Mouse (Mus musculus) neural tube, embryonic 11.5 days (tissue): ENCODE data around the gene Fam181a. TPM values are rescaled to one million over a fixed set of nuclear protein-coding genes. Genes with fewer than 3 reads are reported as not detected.

Source experiments
- ATAC-seq: fragments of 200-750 bp; cut with Nextera tagmentation; 2 replicates; pipeline ENCODE4 v1.8.0; 2017; ENCODE audit warnings: moderate number of reproducible peaks, mild to moderate bottlenecking, moderate TSS enrichment, moderate library complexity; ENCODE audit not compliant: insufficient read depth, low FRiP score, low TSS enrichment
- DNase-seq: peaks from one replicate; pipeline ENCODE4 v3.0.0-alpha.2; 2015; ENCODE audit warnings: low spot score
- H3K27ac ChIP-seq: fragments of 300-500 bp; sonication (generic); 2 replicates; pipeline ENCODE4 v1.5.1; 2014; ENCODE audit warnings: low read depth, mild to moderate bottlenecking, low read length
- H3K27me3 ChIP-seq: fragments of 300-500 bp; sonication (generic); 2 replicates; pipeline ENCODE4 v1.6.1; 2014; ENCODE audit warnings: mild to moderate bottlenecking, low read length, mixed read lengths; ENCODE audit not compliant: control insufficient read depth, insufficient read depth
- H3K36me3 ChIP-seq: fragments of 300-500 bp; sonication (generic); 2 replicates; pipeline ENCODE4 v1.6.1; 2014; ENCODE audit warnings: mild to moderate bottlenecking, low read length, moderate library complexity, mixed read lengths; ENCODE audit not compliant: control insufficient read depth, insufficient read depth
- H3K4me1 ChIP-seq: fragments of 300-500 bp; sonication (generic); 2 replicates; pipeline ENCODE4 v1.6.1; 2014; ENCODE audit warnings: low read length, mixed read lengths; ENCODE audit not compliant: control insufficient read depth, insufficient read depth
- H3K4me2 ChIP-seq: fragments of 300-500 bp; sonication (generic); 2 replicates; pipeline ENCODE4 v1.6.1; 2014; ENCODE audit warnings: low read depth, mild to moderate bottlenecking, moderate library complexity
- H3K4me3 ChIP-seq: fragments of 300-500 bp; sonication (generic); 2 replicates; pipeline ENCODE4 v1.5.1; 2014; ENCODE audit warnings: low read depth, low read length
- H3K9ac ChIP-seq: fragments of 300-500 bp; sonication (generic); 2 replicates; pipeline ENCODE4 v1.6.1; 2014; ENCODE audit warnings: mild to moderate bottlenecking, low read length
- H3K9me3 ChIP-seq: fragments of 300-500 bp; sonication (generic); 2 replicates; pipeline ENCODE4 v1.6.1; 2016; ENCODE audit warnings: low read length; ENCODE audit not compliant: control insufficient read depth
- WGBS: fragments of 180-500 bp; shearing (Covaris S2); extraction: QIAGEN DNeasy Blood & Tissue Kit; methylation state at CpG from one replicate; pipeline ENCODE4 v1.1.7; 2014; 5-methylcytosine and 5-hydroxymethylcytosine counted together
- polyA plus RNA-seq: library from polyadenylated mRNA; unstranded; fragments of >200 nt; fragmentation: Nextera tagmentation; extraction: Ambion mirVana; gene quantifications from 2 replicates; pipeline ENCODE4 v1.2.1, GENCODE M21; 2014

Fam181a gene
- polyA plus RNA-seq, 1 experiment from 2014 or later: 24.2 TPM

DNA sequence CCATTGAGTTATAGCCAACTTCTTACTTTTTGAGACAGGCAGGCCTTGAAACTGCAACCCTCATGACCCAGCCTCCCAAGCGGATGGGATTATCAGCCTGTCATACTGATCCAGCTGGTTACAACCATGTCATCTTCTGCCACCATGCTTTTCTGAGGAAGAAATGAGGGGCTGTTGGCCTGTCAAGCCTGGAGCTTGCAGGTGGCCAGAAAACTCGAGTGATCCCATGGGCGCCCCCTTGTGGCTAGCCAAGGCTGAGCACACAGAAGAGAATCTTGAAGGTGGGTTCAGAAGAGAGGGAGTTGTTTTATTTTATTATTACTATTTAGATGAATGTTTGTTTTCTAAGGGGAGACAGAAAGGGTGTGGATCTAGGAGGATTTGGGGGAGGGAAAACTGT lies 4.1 kb upstream of the Fam181a start:
- Histone ChIP-seq H3K4me2 (no peak overlapping the region), H3K4me3 (no peak overlapping the region), H3K27me3 (no peaks in the 10 kb centered on the region), H3K36me3 (no peaks in the 10 kb centered on the region), H3K27ac (no peak overlapping the region), H3K9ac (no peak overlapping the region), H3K9me3 (no peaks in the 10 kb centered on the region), H3K4me1 (0 out of 2 replicates have a peak, but pooled peaks cover under 1% of the 10 kb centered on the region)
- 26% methylated on average over 3 of the region's 3 CpGs for WGBS
- ATAC-seq: 0 out of 2 replicates have a peak, but pooled peaks have one; percentile 22
- peak; percentile 66 for DNase-seq

DNA sequence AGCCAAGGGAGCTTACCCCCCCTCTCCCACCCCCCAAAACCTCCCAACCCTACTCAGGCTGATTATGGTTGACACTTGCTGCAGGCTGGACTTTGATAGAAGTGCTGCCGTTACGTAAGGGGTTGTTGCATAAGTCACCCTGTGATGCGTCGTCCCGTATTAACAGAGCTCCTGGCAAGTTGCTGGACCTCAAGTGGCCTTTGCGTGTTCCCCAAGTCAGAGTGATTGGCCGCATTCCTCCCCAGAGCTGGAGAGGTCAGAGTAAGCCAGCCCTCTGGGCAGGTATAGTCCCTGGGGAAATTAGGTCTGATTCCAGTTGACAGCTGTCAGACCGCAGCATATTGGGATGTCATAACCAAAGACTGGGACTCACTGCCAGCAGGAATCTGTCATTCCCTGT lies 1.1 kb downstream of the Fam181a start:
- Histone ChIP-seq H3K4me2 (no peak overlapping the region), H3K27ac (no peak overlapping the region), H3K4me3 (no peak overlapping the region), H3K27me3 (0 out of 2 replicates have a peak, but pooled peaks cover 2% of the 10 kb centered on the region), H3K36me3 (no peaks in the 10 kb centered on the region), H3K9me3 (no peaks in the 10 kb centered on the region), H3K9ac (no peak overlapping the region), H3K4me1 (peaks cover 41% of the 10 kb centered on the region)
- DNase-seq: no peak
- no peak for ATAC-seq
- WGBS: 86% methylated on average over 8 of the region's 8 CpGs

- peak overlapping the region; percentile 62 for H3K4me2 ChIP-seq
- ATAC-seq: no peak
- no peak for DNase-seq
- no peaks in the 10 kb centered on the region for H3K9me3 ChIP-seq
- peak overlapping the region; percentile 92 for H3K27ac ChIP-seq
- WGBS: 57% methylated on average over 6 of the region's 6 CpGs
- peak overlapping the region; percentile 40 for H3K9ac ChIP-seq
- no peak overlapping the region for H3K4me3 ChIP-seq
- 0 out of 2 replicates have a peak, but pooled peaks cover 2% of the 10 kb centered on the region for H3K27me3 ChIP-seq
- H3K4me1 ChIP-seq: peaks cover 41% of the 10 kb centered on the region
- no peaks in the 10 kb centered on the region for H3K36me3 ChIP-seq
These were observed 2.5 kb downstream of the Fam181a start for GRCm38 (mm10) chr12:103313274-103313673.

GRCm38 (mm10) chr12:103313871-103314639 lies 3.3 kb downstream of the Fam181a start:
- Histone ChIP-seq H3K36me3 (no peaks in the 10 kb centered on the region), H3K9me3 (no peaks in the 10 kb centered on the region), H3K27me3 (0 out of 2 replicates have a peak, but pooled peaks cover 2% of the 10 kb centered on the region), H3K4me1 (peaks cover 41% of the 10 kb centered on the region), H3K4me3 (peak overlapping the region; percentile 41; the same call in 1 of the 2 replicates), H3K4me2 (peak overlapping the region; percentile 62), H3K9ac (peak overlapping the region; percentile 40), H3K27ac (peak overlapping the region; percentile 92)
- ATAC-seq (peak; percentile 74), DNase-seq (peak; percentile 83)
- 33% methylated on average over 21 of the region's 21 CpGs for WGBS

GRCm38 (mm10) chr12:103314640-103315361 lies 4.0 kb downstream of the Fam181a start:
- H3K4me3 ChIP-seq: peak overlapping the region; percentile 41
- H3K4me2 ChIP-seq: peak overlapping the region; percentile 62
- H3K9me3 ChIP-seq: no peaks in the 10 kb centered on the region
- ATAC-seq (peak; percentile 88), DNase-seq (peak; percentile 82)
- H3K27ac ChIP-seq: peak overlapping the region; percentile 92
- 0 out of 2 replicates have a peak, but pooled peaks cover 2% of the 10 kb centered on the region for H3K27me3 ChIP-seq
- peaks cover 41% of the 10 kb centered on the region for H3K4me1 ChIP-seq
- 1% methylated on average over 25 of the region's 25 CpGs for WGBS
- peak overlapping the region; percentile 62 for H3K9ac ChIP-seq
- H3K36me3 ChIP-seq: no peaks in the 10 kb centered on the region

DNA sequence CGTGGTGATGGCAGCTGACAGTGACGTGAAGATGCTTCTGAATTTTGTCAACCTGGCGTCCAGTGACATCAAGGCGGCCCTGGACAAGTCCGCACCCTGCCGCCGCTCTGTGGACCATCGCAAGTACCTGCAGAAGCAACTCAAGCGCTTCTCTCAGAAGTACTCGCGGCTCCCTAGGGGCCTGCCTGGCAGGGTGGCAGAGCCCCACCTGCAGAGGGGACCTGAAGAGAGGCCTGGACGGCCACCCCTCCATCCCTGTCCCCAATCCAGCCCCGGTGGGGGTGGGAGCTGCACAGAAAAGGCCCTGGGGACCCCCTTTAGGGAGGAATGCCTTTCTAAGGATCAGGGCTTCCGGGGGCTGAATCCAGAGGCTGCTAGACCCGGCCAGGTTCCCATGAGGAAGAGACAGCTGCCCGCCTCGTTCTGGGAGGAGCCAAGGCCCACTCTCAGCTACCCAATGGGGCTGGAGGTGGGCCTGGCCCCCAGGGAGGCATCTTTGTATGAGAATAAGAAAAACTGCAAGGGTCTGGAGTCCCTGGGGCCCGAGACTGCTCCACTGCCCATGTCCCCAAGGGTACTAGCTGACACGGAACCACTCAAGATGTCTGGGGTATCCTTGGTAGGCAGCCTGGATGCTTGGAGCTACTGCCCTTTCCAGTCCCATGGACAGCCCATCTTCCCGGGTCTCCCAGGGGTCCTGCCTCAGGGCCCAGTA lies 5.2 kb downstream of the Fam181a start:
- peaks cover 41% of the 10 kb centered on the region for H3K4me1 ChIP-seq
- no peaks in the 10 kb centered on the region for H3K36me3 ChIP-seq
- H3K27ac ChIP-seq: peak overlapping the region; percentile 92

DNA sequence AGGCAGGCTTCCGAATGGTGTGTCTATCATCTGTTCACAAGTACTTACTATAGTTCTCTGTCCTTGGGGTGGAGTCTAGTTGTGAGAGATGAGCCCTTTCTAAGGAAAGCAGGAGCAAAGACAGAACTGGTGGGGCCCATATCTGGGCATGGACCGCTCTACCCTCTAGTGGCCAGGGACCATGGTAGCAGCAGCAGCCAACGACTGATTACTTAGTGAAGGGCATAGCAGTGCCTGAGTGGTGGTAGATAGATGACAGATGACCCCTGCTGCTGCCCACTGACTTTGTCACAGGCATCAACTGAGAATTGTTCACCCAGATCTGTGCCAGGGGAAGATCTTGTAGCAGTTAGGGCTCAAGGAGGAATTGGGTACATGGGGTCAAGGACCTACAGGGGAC lies 12.0 kb downstream of the Fam181a start:
- Histone ChIP-seq H3K4me1 (peaks cover 5% of the 10 kb centered on the region; the same call in 1 of the 2 replicates), H3K9ac (no peak overlapping the region), H3K27ac (no peak overlapping the region), H3K36me3 (no peaks in the 10 kb centered on the region), H3K9me3 (no peaks in the 10 kb centered on the region), H3K27me3 (peaks cover 12% of the 10 kb centered on the region), H3K4me2 (no peak overlapping the region), H3K4me3 (no peak overlapping the region)
- ATAC-seq (peak; percentile 56; the same call in 1 of the 2 replicates), DNase-seq (peak; percentile 42)
- 24% methylated on average over 3 of the region's 3 CpGs for WGBS

More for the DNA sequence above, 5.2 kb downstream of the Fam181a start:
- ATAC-seq (no peak), DNase-seq (no peak)
- H3K9ac ChIP-seq: peak overlapping the region; percentile 48
- 25% methylated on average over 20 of the region's 20 CpGs for WGBS
- no peaks in the 10 kb centered on the region for H3K9me3 ChIP-seq
- 0 out of 2 replicates have a peak, but pooled peaks cover 2% of the 10 kb centered on the region for H3K27me3 ChIP-seq
- H3K4me3 ChIP-seq: peak overlapping the region; percentile 41
- H3K4me2 ChIP-seq: peak overlapping the region; percentile 62

- whole genome bisulfite sequencing: 8% methylated on average over 60 of the region's 60 CpGs
- Histone ChIP-seq H3K4me1 (peaks cover 5% of the 10 kb centered on the region), H3K36me3 (no peaks in the 10 kb centered on the region), H3K4me2 (peak overlapping the region; percentile 50), H3K9ac (peak overlapping the region; percentile 42), H3K27ac (no peak overlapping the region), H3K9me3 (no peaks in the 10 kb centered on the region), H3K27me3 (peaks cover 12% of the 10 kb centered on the region), H3K4me3 (peak overlapping the region; percentile 25)
- ATAC-seq: peak; percentile 91
- DNase-seq: peak; percentile 95
These were observed 14.5 kb downstream of the Fam181a start for GRCm38 (mm10) chr12:103325156-103325857.
